Mouse (Mus musculus) forebrain, embryonic 15.5 days (tissue): Measurements from ENCODE around the gene Grip1. TPM values are rescaled to one million over a fixed set of nuclear protein-coding genes. Genes with fewer than 3 reads are reported as not detected.

Experiments used
- ATAC-seq: fragments of 200-750 bp; cut with Nextera tagmentation; replicated peaks from 2 replicates; pipeline ENCODE4 v1.8.0; 2017; ENCODE audit warnings: mild to moderate bottlenecking, moderate TSS enrichment, moderate library complexity
- H3K27ac ChIP-seq: fragments of 300-500 bp; sonication (generic); replicated peaks from 2 replicates; pipeline ENCODE4 v1.5.1; 2015; ENCODE audit warnings: mild to moderate bottlenecking, inconsistent platforms
- H3K27me3 ChIP-seq: fragments of 300-500 bp; sonication (generic); 2 replicates; pipeline ENCODE4 v1.6.1; 2015; ENCODE audit warnings: inconsistent platforms
- H3K36me3 ChIP-seq: fragments of 300-500 bp; sonication (generic); 2 replicates; pipeline ENCODE4 v1.6.1; 2015; ENCODE audit warnings: mild to moderate bottlenecking, inconsistent platforms
- H3K4me1 ChIP-seq: fragments of 300-500 bp; sonication (generic); 2 replicates; pipeline ENCODE4 v1.6.1; 2015; ENCODE audit warnings: inconsistent platforms
- H3K4me2 ChIP-seq: fragments of 300-500 bp; sonication (generic); replicated peaks from 2 replicates; pipeline ENCODE4 v1.6.1; 2015; ENCODE audit warnings: mild to moderate bottlenecking, inconsistent platforms
- H3K4me3 ChIP-seq: fragments of 300-500 bp; sonication (generic); 2 replicates; pipeline ENCODE4 v1.5.1; 2015; ENCODE audit warnings: mild to moderate bottlenecking, inconsistent platforms
- H3K9ac ChIP-seq: fragments of 300-500 bp; sonication (generic); replicated peaks from 2 replicates; pipeline ENCODE4 v1.6.1; 2015; ENCODE audit warnings: mild to moderate bottlenecking, inconsistent platforms
- H3K9me3 ChIP-seq: fragments of 300-500 bp; sonication (generic); 2 replicates; pipeline ENCODE4 v1.6.1; 2016; ENCODE audit warnings: inconsistent platforms
- WGBS: fragments of 180-500 bp; shearing (Covaris S2); methylation state at CpG from one replicate; pipeline ENCODE4 v1.1.7; 2015; ENCODE audit warnings: mixed read lengths; 5-methylcytosine and 5-hydroxymethylcytosine counted together
- polyA plus RNA-seq: library from polyadenylated mRNA; unstranded; fragments of >200 nt; fragmentation: Nextera tagmentation; extraction: Ambion mirVana; gene quantifications from 2 replicates; pipeline ENCODE4 v1.2.1, GENCODE M21; 2015

Grip1 gene
- polyA plus RNA-seq, 1 experiment from 2014 or later, result 19.2 TPM

DNA sequence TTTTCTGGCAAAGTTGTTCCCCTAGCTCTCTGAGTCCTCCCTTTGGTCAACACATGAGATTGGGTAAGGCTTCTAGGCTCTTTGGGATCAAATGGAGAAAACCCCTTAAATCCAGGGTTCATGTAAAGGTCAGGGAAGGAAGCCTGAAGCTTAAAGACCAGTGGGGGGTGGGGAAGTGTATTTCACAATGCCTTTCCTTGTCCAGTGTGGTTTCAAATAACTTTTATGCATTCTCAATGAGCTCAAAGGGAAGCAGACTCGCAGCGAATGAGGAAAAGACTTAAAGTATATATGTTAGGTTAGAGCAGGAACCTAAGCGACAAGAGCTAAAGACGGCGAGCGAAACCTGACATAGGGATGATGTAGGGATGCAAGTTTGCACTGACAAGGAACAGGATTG lies 131.0 kb downstream of the Grip1 start:
- H3K4me1 ChIP-seq, result no peaks in the 10 kb centered on the region
- H3K36me3 ChIP-seq, result no peaks in the 10 kb centered on the region
- 77% methylated on average over 6 of the region's 6 CpGs for WGBS
- no peaks in the 10 kb centered on the region for H3K9me3 ChIP-seq
- H3K27me3 ChIP-seq, result no peaks in the 10 kb centered on the region
- H3K27ac ChIP-seq, result no peak overlapping the region
- no peak for ATAC-seq
- H3K4me3 ChIP-seq, result no peak overlapping the region
- H3K4me2 ChIP-seq, result no peak overlapping the region
- no peak overlapping the region for H3K9ac ChIP-seq

- no peaks in the 10 kb centered on the region for H3K27me3 ChIP-seq
- H3K4me3 ChIP-seq, result no peak overlapping the region
- no peak overlapping the region for H3K9ac ChIP-seq
- no peaks in the 10 kb centered on the region for H3K9me3 ChIP-seq
- H3K27ac ChIP-seq, result no peak overlapping the region
- no peaks in the 10 kb centered on the region for H3K4me1 ChIP-seq
- H3K36me3 ChIP-seq, result no peaks in the 10 kb centered on the region
- no peak overlapping the region for H3K4me2 ChIP-seq
- ATAC-seq, result no peak
- 85% methylated on average over 3 of the region's 3 CpGs for WGBS
Observed at GRCm38 (mm10) chr10:119586976-119587375, 133.3 kb downstream of the Grip1 start.

DNA sequence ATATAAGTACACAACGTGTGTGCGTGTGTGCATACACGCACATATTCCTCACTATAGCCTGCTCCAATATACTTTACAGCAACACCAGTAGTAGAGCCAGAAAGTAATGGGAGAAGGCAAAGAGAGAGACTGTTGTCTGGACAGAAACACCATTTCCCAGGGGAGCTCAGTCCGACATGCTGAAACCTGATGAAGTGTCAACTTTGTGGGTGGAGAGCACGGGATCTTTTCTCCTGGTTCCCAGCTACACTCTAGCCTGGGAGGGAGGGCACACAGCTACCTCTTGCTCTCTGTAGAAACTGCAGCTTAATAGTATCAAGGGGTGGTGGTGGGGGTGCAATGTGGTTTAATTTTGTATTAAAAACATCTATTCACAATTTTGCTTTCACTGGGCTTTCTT lies 143.2 kb downstream of the Grip1 start:
- Histone ChIP-seq H3K4me1 (no peaks in the 10 kb centered on the region), H3K27ac (no peak overlapping the region), H3K9ac (no peak overlapping the region), H3K36me3 (no peaks in the 10 kb centered on the region), H3K4me3 (no peak overlapping the region), H3K9me3 (no peaks in the 10 kb centered on the region), H3K4me2 (no peak overlapping the region), H3K27me3 (no peaks in the 10 kb centered on the region)
- no peak for ATAC-seq
- 89% methylated on average over 5 of the region's 5 CpGs for WGBS

- Histone ChIP-seq H3K9me3 (no peaks in the 10 kb centered on the region), H3K4me2 (no peak overlapping the region), H3K27me3 (no peaks in the 10 kb centered on the region), H3K4me1 (no peaks in the 10 kb centered on the region), H3K4me3 (no peak overlapping the region), H3K27ac (no peak overlapping the region), H3K9ac (no peak overlapping the region), H3K36me3 (no peaks in the 10 kb centered on the region)
- 94% methylated on average over 6 of the region's 6 CpGs for WGBS
- ATAC-seq, result no peak
Observed at GRCm38 (mm10) chr10:119607501-119607900, 153.9 kb downstream of the Grip1 start.

- Histone ChIP-seq H3K9ac (no peak overlapping the region), H3K36me3 (no peaks in the 10 kb centered on the region), H3K4me1 (no peaks in the 10 kb centered on the region), H3K27ac (no peak overlapping the region), H3K27me3 (no peaks in the 10 kb centered on the region), H3K9me3 (no peaks in the 10 kb centered on the region), H3K4me3 (no peak overlapping the region), H3K4me2 (no peak overlapping the region)
- no peak for ATAC-seq
- 86% methylated on average over 7 of the region's 7 CpGs for WGBS
Observed at GRCm38 (mm10) chr10:119608998-119609397, 155.4 kb downstream of the Grip1 start.

DNA sequence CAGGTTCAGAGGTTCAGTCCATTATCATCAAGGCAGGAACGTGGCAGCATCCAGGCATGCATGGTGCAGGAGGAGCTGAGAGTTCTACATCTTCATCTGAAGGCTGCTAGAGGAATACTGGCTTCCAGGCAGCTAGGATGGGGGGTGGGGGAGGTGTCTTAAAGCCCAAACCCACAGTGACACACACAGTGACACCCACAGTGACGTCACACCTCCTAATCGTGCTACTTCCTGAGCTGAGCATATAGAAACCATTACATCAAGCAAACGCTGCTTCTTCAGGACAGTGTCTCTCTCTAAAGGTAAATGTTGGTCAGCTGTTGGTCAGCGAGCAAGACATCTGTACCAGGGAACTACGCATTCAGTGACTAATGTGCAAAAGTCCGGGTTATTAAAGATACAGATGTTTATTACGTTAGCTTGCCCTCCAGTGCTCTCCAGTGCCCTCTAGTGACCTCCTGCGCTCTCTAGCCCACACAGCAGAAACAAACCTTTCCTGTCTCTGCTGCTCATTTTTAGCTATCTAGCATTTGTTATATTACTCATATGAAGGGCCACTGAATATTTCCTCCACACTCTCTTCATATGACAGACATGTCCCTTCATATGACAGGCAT lies 156.8 kb downstream of the Grip1 start:
- Histone ChIP-seq H3K27me3 (no peaks in the 10 kb centered on the region), H3K36me3 (no peaks in the 10 kb centered on the region), H3K4me2 (no peak overlapping the region), H3K27ac (no peak overlapping the region), H3K4me3 (no peak overlapping the region), H3K9ac (no peak overlapping the region), H3K9me3 (no peaks in the 10 kb centered on the region), H3K4me1 (peaks cover 9% of the 10 kb centered on the region)
- 74% methylated on average over 9 of the region's 9 CpGs for WGBS
- no peak for ATAC-seq

- peaks cover 15% of the 10 kb centered on the region for H3K4me1 ChIP-seq
- no peak overlapping the region for H3K27ac ChIP-seq
- H3K9me3 ChIP-seq, result no peaks in the 10 kb centered on the region
- ATAC-seq, result no peak
- no peak overlapping the region for H3K9ac ChIP-seq
- no peak overlapping the region for H3K4me3 ChIP-seq
- no peak overlapping the region for H3K4me2 ChIP-seq
- H3K36me3 ChIP-seq, result no peaks in the 10 kb centered on the region
- no peaks in the 10 kb centered on the region for H3K27me3 ChIP-seq
- WGBS, result 94% methylated on average over 5 of the region's 5 CpGs
Observed at GRCm38 (mm10) chr10:119612034-119612433, 158.4 kb downstream of the Grip1 start.

DNA sequence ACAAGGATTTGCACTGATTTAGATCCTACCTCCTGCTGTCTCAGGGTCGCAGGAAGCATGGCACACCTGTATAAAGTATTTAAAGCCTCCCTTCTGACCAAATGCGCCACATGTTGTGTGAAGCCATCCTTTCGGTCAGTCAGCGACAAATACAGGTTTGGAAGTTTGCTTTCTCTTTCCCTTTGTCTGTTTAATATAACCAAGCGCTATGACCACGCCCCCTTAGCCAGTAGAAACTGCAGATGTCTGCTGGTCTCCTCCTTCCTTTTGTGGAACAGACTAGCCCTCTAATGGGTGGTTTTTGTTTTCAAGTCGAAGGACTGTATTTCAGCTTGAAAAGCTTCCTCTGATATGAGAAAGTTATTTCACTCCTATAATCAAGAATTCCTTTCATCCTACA lies 161.1 kb downstream of the Grip1 start:
- H3K27ac ChIP-seq, result 0 out of 2 replicates have a peak overlapping the region, but pooled peaks have one; percentile 29
- peaks cover 15% of the 10 kb centered on the region for H3K4me1 ChIP-seq
- 27% methylated on average over 7 of the region's 7 CpGs for WGBS
- no peak overlapping the region for H3K4me2 ChIP-seq
- H3K9me3 ChIP-seq, result no peaks in the 10 kb centered on the region
- ATAC-seq, result no peak
- H3K4me3 ChIP-seq, result no peak overlapping the region
- H3K36me3 ChIP-seq, result no peaks in the 10 kb centered on the region
- no peaks in the 10 kb centered on the region for H3K27me3 ChIP-seq
- H3K9ac ChIP-seq, result no peak overlapping the region

- Histone ChIP-seq H3K4me3 (no peak overlapping the region), H3K36me3 (no peaks in the 10 kb centered on the region), H3K4me2 (no peak overlapping the region), H3K9ac (no peak overlapping the region), H3K27ac (0 out of 2 replicates have a peak overlapping the region, but pooled peaks have one; percentile 29), H3K27me3 (no peaks in the 10 kb centered on the region), H3K4me1 (peaks cover 15% of the 10 kb centered on the region), H3K9me3 (no peaks in the 10 kb centered on the region)
- peak; percentile 85 for ATAC-seq
- WGBS, result 69% methylated on average over 14 of the region's 14 CpGs
Observed at GRCm38 (mm10) chr10:119615240-119615885, 161.7 kb downstream of the Grip1 start.

DNA sequence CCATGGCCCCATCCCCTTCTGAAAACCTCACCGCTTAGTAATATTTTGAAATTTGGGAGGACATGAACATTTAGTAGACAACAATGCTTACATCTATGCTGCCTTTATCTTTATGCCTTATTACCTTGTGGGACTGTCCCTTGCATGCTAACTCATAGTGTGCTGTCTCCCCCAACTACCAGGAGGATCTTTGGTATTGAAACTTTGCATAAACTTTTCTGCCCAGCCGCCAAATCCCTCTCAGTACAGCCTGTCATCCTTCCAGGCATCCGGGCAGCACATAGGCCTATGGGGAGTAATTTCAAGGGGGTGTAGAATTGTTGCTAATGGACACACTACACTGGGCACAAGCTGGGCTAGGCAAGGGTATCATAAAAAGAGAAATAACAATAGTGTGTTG lies 162.4 kb downstream of the Grip1 start:
- H3K4me2 ChIP-seq, result no peak overlapping the region
- WGBS, result 77% methylated on average over 3 of the region's 3 CpGs
- no peaks in the 10 kb centered on the region for H3K9me3 ChIP-seq
- H3K27ac ChIP-seq, result no peak overlapping the region
- no peak overlapping the region for H3K9ac ChIP-seq
- no peaks in the 10 kb centered on the region for H3K36me3 ChIP-seq
- H3K27me3 ChIP-seq, result no peaks in the 10 kb centered on the region
- peaks cover 15% of the 10 kb centered on the region for H3K4me1 ChIP-seq
- no peak overlapping the region for H3K4me3 ChIP-seq
- ATAC-seq, result no peak

DNA sequence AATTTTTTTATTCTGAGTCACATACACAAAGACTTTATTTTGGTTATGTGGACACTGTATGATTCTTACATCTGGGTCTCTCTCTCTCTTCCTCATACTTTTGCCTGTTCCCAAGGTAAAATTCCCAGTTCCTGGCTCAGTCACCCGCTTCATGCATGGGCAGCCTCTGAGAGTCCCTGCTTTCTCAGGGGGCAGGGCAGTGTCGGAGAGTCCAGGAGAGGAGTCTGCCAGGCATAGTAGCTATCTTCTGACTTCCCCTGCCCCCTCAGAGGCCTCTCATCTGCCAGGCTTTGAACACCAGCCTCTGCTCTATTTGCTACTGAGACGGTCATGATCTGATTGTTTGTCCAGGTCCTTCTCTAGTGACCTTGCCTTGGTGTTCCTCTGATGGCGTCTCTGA lies 175.0 kb downstream of the Grip1 start:
- Histone ChIP-seq H3K36me3 (no peaks in the 10 kb centered on the region), H3K9ac (no peak overlapping the region), H3K4me1 (no peaks in the 10 kb centered on the region; the same call in 1 of the 2 replicates), H3K9me3 (no peaks in the 10 kb centered on the region), H3K27me3 (no peaks in the 10 kb centered on the region), H3K4me3 (no peak overlapping the region), H3K27ac (no peak overlapping the region), H3K4me2 (no peak overlapping the region)
- ATAC-seq, result no peak
- WGBS, result 77% methylated on average over 4 of the region's 4 CpGs

- no peak overlapping the region for H3K4me2 ChIP-seq
- no peaks in the 10 kb centered on the region for H3K9me3 ChIP-seq
- no peak overlapping the region for H3K4me3 ChIP-seq
- no peaks in the 10 kb centered on the region for H3K36me3 ChIP-seq
- no peaks in the 10 kb centered on the region for H3K27me3 ChIP-seq
- no peak for ATAC-seq
- 86% methylated on average over 5 of the region's 5 CpGs for WGBS
- peaks cover 3% of the 10 kb centered on the region; the same call in 1 of the 2 replicates for H3K4me1 ChIP-seq
- no peak overlapping the region for H3K9ac ChIP-seq
- no peak overlapping the region for H3K27ac ChIP-seq
Observed at GRCm38 (mm10) chr10:119630401-119630800, 176.8 kb downstream of the Grip1 start.

GRCm38 (mm10) chr10:119631966-119632365 lies 178.3 kb downstream of the Grip1 start:
- Histone ChIP-seq H3K9me3 (no peaks in the 10 kb centered on the region), H3K4me3 (no peak overlapping the region), H3K27ac (no peak overlapping the region), H3K9ac (no peak overlapping the region), H3K4me1 (peaks cover 3% of the 10 kb centered on the region), H3K27me3 (no peaks in the 10 kb centered on the region), H3K4me2 (no peak overlapping the region), H3K36me3 (no peaks in the 10 kb centered on the region)
- 62% methylated on average over 9 of the region's 9 CpGs for WGBS
- ATAC-seq, result no peak
